Mouse (Mus musculus): ENCODE data around the gene Ndufb7. TPM values are rescaled to one million over a fixed set of nuclear protein-coding genes. Genes with fewer than 3 reads are reported as not detected.

Ndufb7 gene
- polyA plus RNA-seq, 1 experiment from 2014 or later: 214 TPM

DNA sequence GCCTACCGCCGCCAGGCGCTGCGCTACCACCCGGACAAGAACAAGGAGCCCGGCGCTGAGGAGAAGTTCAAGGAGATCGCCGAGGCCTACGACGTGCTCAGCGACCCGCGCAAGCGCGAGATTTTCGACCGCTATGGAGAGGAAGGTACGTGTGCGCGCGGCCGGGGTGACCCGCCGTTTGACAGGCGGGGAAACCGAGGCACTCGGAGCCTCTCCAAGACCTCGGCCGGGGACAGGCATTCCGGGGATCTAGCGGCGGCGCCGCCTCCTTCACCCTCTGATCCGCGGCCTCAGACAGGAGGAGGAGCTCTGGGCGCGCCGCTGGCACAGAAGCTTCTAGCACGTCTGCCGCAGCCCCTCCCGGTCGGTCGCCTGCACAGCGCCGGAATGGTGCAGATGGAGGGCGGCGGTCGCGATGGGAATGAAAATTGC, 41.9 kb downstream of the Ndufb7 start:
- Histone ChIP-seq H3K9ac (ENCODE audit: low read depth, low read length) (peak overlapping the region; percentile 91), H3K27me3 (ENCODE audit: control insufficient read depth, insufficient read depth, low read depth, low read length) (no peaks in the 10 kb centered on the region), H3K4me3 (ENCODE audit: low read depth, low read length) (peak overlapping the region; percentile 81), H3K27ac (ENCODE audit: low read length) (peak overlapping the region; percentile 98), H3K36me3 (ENCODE audit: control insufficient read depth, insufficient read depth) (peaks cover 37% of the 10 kb centered on the region), H3K4me1 (ENCODE audit: control insufficient read depth, low read depth, low read length) (peaks cover 52% of the 10 kb centered on the region), H3K4me2 (ENCODE audit: low read depth, low read length) (peak overlapping the region; percentile 73), H3K9me3 (replicated peaks; ENCODE audit: control insufficient read depth, low read length) (no peaks in the 10 kb centered on the region)
- WGBS (ENCODE audit: insufficient replicate concordance): under 1% methylated on average over 51 of the region's 51 CpGs
- peak; percentile 72 for ATAC-seq (ENCODE audit: low read depth)

DNA sequence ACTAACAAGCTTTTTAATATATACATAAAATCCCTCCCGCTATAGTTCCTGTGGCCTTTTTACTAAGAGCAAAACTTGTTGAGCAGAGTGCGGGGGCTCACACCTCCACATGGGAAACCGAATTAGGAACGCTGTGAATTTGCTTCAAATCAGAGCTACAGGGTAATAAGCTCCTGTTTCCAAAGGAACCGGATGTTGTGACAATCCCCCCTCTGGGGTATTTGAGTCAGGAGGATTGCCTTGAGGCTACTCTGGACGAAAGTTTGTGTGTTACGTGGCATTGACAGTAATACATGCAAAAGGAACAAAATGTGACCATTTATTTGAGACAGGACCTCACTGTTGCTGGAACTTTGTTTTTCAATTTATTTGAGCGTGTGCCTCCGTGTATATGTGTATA, 42.6 kb downstream of the Ndufb7 start:
- Histone ChIP-seq H3K4me2 (ENCODE audit: low read depth, low read length) (peak overlapping the region; percentile 73), H3K9me3 (replicated peaks; ENCODE audit: control insufficient read depth, low read length) (no peaks in the 10 kb centered on the region), H3K9ac (ENCODE audit: low read depth, low read length) (peak overlapping the region; percentile 91), H3K4me3 (ENCODE audit: low read depth, low read length) (peak overlapping the region; percentile 81), H3K27me3 (ENCODE audit: control insufficient read depth, insufficient read depth, low read depth, low read length) (no peaks in the 10 kb centered on the region), H3K27ac (ENCODE audit: low read length) (peak overlapping the region; percentile 98), H3K36me3 (ENCODE audit: control insufficient read depth, insufficient read depth) (peaks cover 38% of the 10 kb centered on the region), H3K4me1 (ENCODE audit: control insufficient read depth, low read depth, low read length) (peaks cover 52% of the 10 kb centered on the region)
- WGBS (ENCODE audit: insufficient replicate concordance): 15% methylated on average over 9 of the region's 9 CpGs
- ATAC-seq (ENCODE audit: low read depth): no peak

GRCm38 (mm10) chr8:83609547-83610180, 43.2 kb downstream of the Ndufb7 start:
- H3K9me3 ChIP-seq (replicated peaks; ENCODE audit: control insufficient read depth, low read length): no peaks in the 10 kb centered on the region
- H3K4me1 ChIP-seq (ENCODE audit: control insufficient read depth, low read depth, low read length): peaks cover 49% of the 10 kb centered on the region
- no peak overlapping the region for H3K27ac ChIP-seq (ENCODE audit: low read length)
- H3K4me2 ChIP-seq (ENCODE audit: low read depth, low read length): peak overlapping the region; percentile 73
- peaks cover 34% of the 10 kb centered on the region for H3K36me3 ChIP-seq (ENCODE audit: control insufficient read depth, insufficient read depth)
- 64% methylated on average over 10 of the region's 10 CpGs for WGBS (ENCODE audit: insufficient replicate concordance)
- peak overlapping the region; percentile 81 for H3K4me3 ChIP-seq (ENCODE audit: low read depth, low read length)
- peak overlapping the region; percentile 91 for H3K9ac ChIP-seq (ENCODE audit: low read depth, low read length)
- ATAC-seq (ENCODE audit: low read depth): no peak
- H3K27me3 ChIP-seq (ENCODE audit: control insufficient read depth, insufficient read depth, low read depth, low read length): no peaks in the 10 kb centered on the region

- no peak overlapping the region for H3K4me2 ChIP-seq (ENCODE audit: low read depth, low read length)
- peaks cover 34% of the 10 kb centered on the region for H3K36me3 ChIP-seq (ENCODE audit: control insufficient read depth, insufficient read depth)
- H3K27me3 ChIP-seq (ENCODE audit: control insufficient read depth, insufficient read depth, low read depth, low read length): no peaks in the 10 kb centered on the region
- WGBS (ENCODE audit: insufficient replicate concordance): 92% methylated on average over 4 of the region's 4 CpGs
- H3K27ac ChIP-seq (ENCODE audit: low read length): no peak overlapping the region
- H3K9me3 ChIP-seq (replicated peaks; ENCODE audit: control insufficient read depth, low read length): no peaks in the 10 kb centered on the region
- H3K4me1 ChIP-seq (ENCODE audit: control insufficient read depth, low read depth, low read length): peaks cover 27% of the 10 kb centered on the region
- no peak overlapping the region for H3K9ac ChIP-seq (ENCODE audit: low read depth, low read length)
- H3K4me3 ChIP-seq (ENCODE audit: low read depth, low read length): no peak overlapping the region
- no peak for ATAC-seq (ENCODE audit: low read depth)
Measured at GRCm38 (mm10) chr8:83611921-83612320, 45.5 kb downstream of the Ndufb7 start.

GRCm38 (mm10) chr8:83613695-83614094, 47.2 kb downstream of the Ndufb7 start:
- peaks cover 23% of the 10 kb centered on the region for H3K4me1 ChIP-seq (ENCODE audit: control insufficient read depth, low read depth, low read length)
- no peak overlapping the region for H3K9ac ChIP-seq (ENCODE audit: low read depth, low read length)
- no peak for ATAC-seq (ENCODE audit: low read depth)
- no peak overlapping the region for H3K4me3 ChIP-seq (ENCODE audit: low read depth, low read length)
- 88% methylated on average over 4 of the region's 4 CpGs for WGBS (ENCODE audit: insufficient replicate concordance)
- no peaks in the 10 kb centered on the region for H3K9me3 ChIP-seq (replicated peaks; ENCODE audit: control insufficient read depth, low read length)
- no peaks in the 10 kb centered on the region for H3K27me3 ChIP-seq (ENCODE audit: control insufficient read depth, insufficient read depth, low read depth, low read length)
- H3K36me3 ChIP-seq (ENCODE audit: control insufficient read depth, insufficient read depth): peaks cover 34% of the 10 kb centered on the region
- no peak overlapping the region for H3K4me2 ChIP-seq (ENCODE audit: low read depth, low read length)
- H3K27ac ChIP-seq (ENCODE audit: low read length): no peak overlapping the region

DNA sequence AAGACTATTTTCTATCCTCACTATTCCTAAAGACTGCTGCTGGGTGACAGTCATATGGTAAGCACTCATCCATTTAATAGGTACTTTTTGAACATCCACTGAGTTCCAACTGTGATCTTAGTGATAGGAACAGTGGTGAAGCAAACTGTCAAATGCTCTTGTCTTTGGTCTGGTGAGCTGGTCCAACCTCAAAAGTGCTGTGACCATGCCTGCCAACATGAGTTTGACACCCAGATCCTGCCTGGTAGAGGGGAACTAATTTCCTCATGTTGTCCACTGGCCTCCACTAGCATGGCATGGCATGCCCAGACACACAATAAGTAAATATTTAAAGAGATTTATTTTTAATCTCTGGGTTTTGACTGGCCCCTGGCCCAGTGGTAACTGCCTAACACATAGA, 50.2 kb downstream of the Ndufb7 start:
- Histone ChIP-seq H3K9ac (ENCODE audit: low read depth, low read length) (no peak overlapping the region), H3K4me3 (ENCODE audit: low read depth, low read length) (no peak overlapping the region), H3K4me1 (ENCODE audit: control insufficient read depth, low read depth, low read length) (peaks cover 6% of the 10 kb centered on the region), H3K9me3 (replicated peaks; ENCODE audit: control insufficient read depth, low read length) (no peaks in the 10 kb centered on the region), H3K27ac (ENCODE audit: low read length) (no peak overlapping the region), H3K4me2 (ENCODE audit: low read depth, low read length) (no peak overlapping the region), H3K36me3 (ENCODE audit: control insufficient read depth, insufficient read depth) (peaks cover 15% of the 10 kb centered on the region), H3K27me3 (ENCODE audit: control insufficient read depth, insufficient read depth, low read depth, low read length) (no peaks in the 10 kb centered on the region)
- ATAC-seq (ENCODE audit: low read depth): no peak

DNA sequence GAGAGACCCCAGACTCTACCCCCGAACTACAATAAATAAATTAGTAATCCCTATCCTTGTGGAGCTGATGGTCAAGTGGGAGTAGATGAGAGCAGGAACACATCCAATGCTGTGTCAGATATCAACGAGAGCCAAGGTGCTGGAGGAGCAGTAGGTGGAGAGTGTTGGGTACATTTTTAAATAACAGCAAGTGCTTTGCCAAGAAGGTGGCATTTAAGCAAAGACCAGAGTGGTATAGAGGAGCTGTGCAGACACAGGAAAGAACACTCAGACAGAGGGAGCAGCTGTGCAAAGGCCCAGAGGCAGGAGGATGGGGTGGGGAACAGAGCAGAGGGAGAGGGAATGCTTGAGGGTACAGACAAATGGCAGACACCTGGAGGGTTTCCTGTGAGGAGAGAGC, 50.6 kb downstream of the Ndufb7 start:
- Histone ChIP-seq H3K4me1 (ENCODE audit: control insufficient read depth, low read depth, low read length) (peaks cover 10% of the 10 kb centered on the region), H3K36me3 (ENCODE audit: control insufficient read depth, insufficient read depth) (peaks cover 10% of the 10 kb centered on the region), H3K27me3 (ENCODE audit: control insufficient read depth, insufficient read depth, low read depth, low read length) (no peaks in the 10 kb centered on the region), H3K4me3 (ENCODE audit: low read depth, low read length) (no peak overlapping the region), H3K9me3 (replicated peaks; ENCODE audit: control insufficient read depth, low read length) (no peaks in the 10 kb centered on the region), H3K27ac (ENCODE audit: low read length) (no peak overlapping the region), H3K4me2 (ENCODE audit: low read depth, low read length) (no peak overlapping the region), H3K9ac (ENCODE audit: low read depth, low read length) (no peak overlapping the region)
- no peak for ATAC-seq (ENCODE audit: low read depth)
- WGBS (ENCODE audit: insufficient replicate concordance): 64% methylated on average over 2 of the region's 2 CpGs

DNA sequence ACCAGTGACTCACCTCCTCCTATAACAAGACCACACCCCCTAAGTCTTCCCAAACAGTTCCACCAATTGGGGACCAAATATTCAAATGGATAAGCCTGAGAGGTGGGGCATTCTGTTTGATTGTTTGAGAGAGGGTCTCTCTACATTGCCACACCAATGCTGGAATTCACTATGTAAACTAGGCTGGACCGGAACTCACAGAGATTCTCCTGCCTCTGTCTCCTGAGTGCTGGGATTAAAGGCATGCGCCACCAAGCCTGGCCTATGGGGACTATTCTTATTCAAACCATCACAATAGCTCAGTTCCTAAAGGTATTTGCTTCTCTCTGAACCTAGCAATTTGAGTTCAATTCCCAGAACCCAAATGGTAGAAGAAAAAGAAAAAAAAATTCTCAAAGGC, 52.1 kb downstream of the Ndufb7 start:
- Histone ChIP-seq H3K4me1 (ENCODE audit: control insufficient read depth, low read depth, low read length) (peaks cover 21% of the 10 kb centered on the region), H3K9ac (ENCODE audit: low read depth, low read length) (no peak overlapping the region), H3K27me3 (ENCODE audit: control insufficient read depth, insufficient read depth, low read depth, low read length) (no peaks in the 10 kb centered on the region), H3K36me3 (ENCODE audit: control insufficient read depth, insufficient read depth) (peaks cover 1% of the 10 kb centered on the region; the same call in 1 of the 2 replicates), H3K4me3 (ENCODE audit: low read depth, low read length) (no peak overlapping the region), H3K27ac (ENCODE audit: low read length) (no peak overlapping the region), H3K9me3 (replicated peaks; ENCODE audit: control insufficient read depth, low read length) (no peaks in the 10 kb centered on the region), H3K4me2 (ENCODE audit: low read depth, low read length) (no peak overlapping the region)
- ATAC-seq (ENCODE audit: low read depth): no peak
- WGBS (ENCODE audit: insufficient replicate concordance): 91% methylated on average over 2 of the region's 2 CpGs

GRCm38 (mm10) chr8:83619568-83620285, 53.3 kb downstream of the Ndufb7 start:
- Histone ChIP-seq H3K27me3 (ENCODE audit: control insufficient read depth, insufficient read depth, low read depth, low read length) (no peaks in the 10 kb centered on the region), H3K9ac (ENCODE audit: low read depth, low read length) (no peak overlapping the region), H3K4me1 (ENCODE audit: control insufficient read depth, low read depth, low read length) (peaks cover 31% of the 10 kb centered on the region), H3K4me3 (ENCODE audit: low read depth, low read length) (no peak overlapping the region), H3K27ac (ENCODE audit: low read length) (no peak overlapping the region), H3K4me2 (ENCODE audit: low read depth, low read length) (no peak overlapping the region), H3K9me3 (replicated peaks; ENCODE audit: control insufficient read depth, low read length) (no peaks in the 10 kb centered on the region), H3K36me3 (ENCODE audit: control insufficient read depth, insufficient read depth) (no peaks in the 10 kb centered on the region)
- 78% methylated on average over 9 of the region's 9 CpGs for WGBS (ENCODE audit: insufficient replicate concordance)
- ATAC-seq (ENCODE audit: low read depth): no peak

All from liver, embryonic 16.5 days (tissue).